Mouse (Mus musculus) liver, embryonic 15.5 days (tissue): ENCODE data around the gene Shc1. TPM values are rescaled to one million over a fixed set of nuclear protein-coding genes. Genes with fewer than 3 reads are reported as not detected.

ENCODE experiments used
- ATAC-seq: fragments of 200-750 bp; cut with Nextera tagmentation; 2 replicates; pipeline ENCODE4 v1.8.0; 2017; ENCODE audit warnings: moderate number of reproducible peaks, mild to moderate bottlenecking, moderate library complexity; ENCODE audit not compliant: insufficient read depth
- H3K27ac ChIP-seq: fragments of 300-500 bp; sonication (generic); replicated peaks from 2 replicates; pipeline ENCODE4 v1.5.1; 2015; ENCODE audit warnings: mild to moderate bottlenecking, inconsistent platforms
- H3K27me3 ChIP-seq: fragments of 300-500 bp; sonication (generic); 2 replicates; pipeline ENCODE4 v1.6.1; 2015; ENCODE audit warnings: mild to moderate bottlenecking, inconsistent platforms
- H3K36me3 ChIP-seq: fragments of 300-500 bp; sonication (generic); replicated peaks from 2 replicates; pipeline ENCODE4 v1.6.1; 2015; ENCODE audit warnings: moderate library complexity, mild to moderate bottlenecking, inconsistent platforms
- H3K4me1 ChIP-seq: fragments of 300-500 bp; sonication (generic); replicated peaks from 2 replicates; pipeline ENCODE4 v1.6.1; 2015; ENCODE audit warnings: inconsistent platforms
- H3K4me2 ChIP-seq: fragments of 300-500 bp; sonication (generic); 2 replicates; pipeline ENCODE4 v1.6.1; 2015; ENCODE audit warnings: moderate library complexity, mild to moderate bottlenecking, inconsistent platforms
- H3K4me3 ChIP-seq: fragments of 300-500 bp; sonication (generic); replicated peaks from 2 replicates; pipeline ENCODE4 v1.5.1; 2015; ENCODE audit warnings: mild to moderate bottlenecking, inconsistent platforms
- H3K9ac ChIP-seq: fragments of 300-500 bp; sonication (generic); 2 replicates; pipeline ENCODE4 v1.6.1; 2015; ENCODE audit warnings: moderate library complexity, mild to moderate bottlenecking, inconsistent platforms
- H3K9me3 ChIP-seq: fragments of 300-500 bp; sonication (generic); replicated peaks from 2 replicates; pipeline ENCODE4 v1.6.1; 2016; ENCODE audit warnings: inconsistent platforms
- WGBS: fragments of 180-500 bp; shearing (Covaris S2); methylation state at CpG from one replicate; pipeline ENCODE4 v1.1.7; 2015; ENCODE audit warnings: mixed read lengths; ENCODE audit not compliant: insufficient replicate concordance; 5-methylcytosine and 5-hydroxymethylcytosine counted together
- polyA plus RNA-seq: library from polyadenylated mRNA; unstranded; fragments of >200 nt; fragmentation: Nextera tagmentation; extraction: Ambion mirVana; gene quantifications from 2 replicates; pipeline ENCODE4 v1.2.1, GENCODE M21; 2015

The Shc1 gene
- polyA plus RNA-seq, 1 experiment from 2014 or later: 44.8 TPM

DNA sequence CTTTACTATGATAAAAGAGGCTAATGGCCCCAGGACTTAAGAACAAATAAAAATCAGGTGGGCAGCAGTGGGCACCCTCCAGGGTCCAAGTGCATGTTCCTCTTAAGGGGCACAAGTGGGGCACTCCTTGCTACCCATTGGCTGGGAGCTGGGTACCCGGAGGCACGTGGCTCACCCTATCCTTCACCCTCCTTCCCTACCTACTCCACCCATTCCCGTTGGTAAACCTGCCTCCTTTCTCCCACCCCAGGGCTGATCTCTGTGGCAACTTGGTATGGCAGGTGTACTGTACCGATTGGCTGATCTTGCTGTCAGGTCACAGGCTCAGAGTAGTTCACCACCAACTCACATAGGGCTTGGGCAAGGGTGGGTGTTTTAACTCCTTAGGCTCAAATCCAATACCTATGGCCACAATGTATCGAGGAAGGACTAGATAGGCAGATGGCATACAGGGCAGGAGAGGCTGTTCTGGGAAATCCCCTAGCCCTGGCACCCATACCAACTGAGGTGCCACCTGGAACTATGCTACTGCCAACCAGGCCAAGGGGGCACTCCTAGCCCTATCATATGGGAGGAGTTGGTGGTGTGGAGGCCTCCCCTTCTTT, 34.5 kb upstream of the Shc1 start:
- Histone ChIP-seq H3K36me3 (peaks cover 17% of the 10 kb centered on the region), H3K4me3 (no peak overlapping the region), H3K27me3 (no peaks in the 10 kb centered on the region), H3K27ac (no peak overlapping the region), H3K4me1 (peaks cover 31% of the 10 kb centered on the region), H3K4me2 (no peak overlapping the region), H3K9me3 (no peaks in the 10 kb centered on the region), H3K9ac (no peak overlapping the region)
- 58% methylated on average over 5 of the region's 5 CpGs for WGBS
- ATAC-seq: no peak

DNA sequence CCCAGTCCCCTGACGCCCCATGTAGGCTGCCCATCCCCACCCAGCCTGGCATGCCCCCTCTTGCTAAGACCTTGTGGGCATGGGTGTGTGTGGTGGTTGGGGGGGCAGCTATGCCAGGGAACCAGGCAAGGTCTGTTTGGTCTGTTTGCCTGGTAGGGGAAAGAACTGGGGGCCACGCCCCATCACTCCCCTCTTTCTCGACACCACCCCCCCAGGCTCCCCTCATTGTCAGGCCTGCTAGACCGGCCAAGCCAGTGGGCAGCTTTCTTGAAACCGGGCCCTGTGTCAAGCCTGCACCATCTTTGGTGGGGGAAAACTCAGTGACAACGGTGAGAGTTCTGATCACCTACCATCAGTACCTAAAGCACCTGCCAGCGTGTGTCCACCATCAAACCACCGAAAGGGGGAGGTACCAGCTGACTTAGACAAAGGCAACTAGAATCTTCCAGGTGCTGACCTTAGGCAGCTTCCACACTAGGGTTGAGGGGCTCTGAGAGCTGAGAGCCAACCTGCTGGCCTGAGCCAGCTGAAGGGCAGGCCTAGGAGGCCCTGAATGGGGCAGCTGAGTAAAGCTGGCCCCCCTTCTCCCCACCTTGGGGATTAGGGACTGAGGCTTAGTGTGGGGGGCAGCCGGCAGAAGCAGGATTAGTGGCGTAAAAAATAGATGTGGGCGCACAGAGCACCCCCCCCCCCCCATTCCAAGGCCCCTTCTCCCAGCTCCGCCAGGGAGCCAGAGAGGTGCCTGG, 33.7 kb upstream of the Shc1 start:
- Histone ChIP-seq H3K36me3 (peaks cover 15% of the 10 kb centered on the region), H3K4me1 (peaks cover 36% of the 10 kb centered on the region), H3K27me3 (no peaks in the 10 kb centered on the region), H3K27ac (no peak overlapping the region), H3K9ac (no peak overlapping the region), H3K9me3 (no peaks in the 10 kb centered on the region), H3K4me3 (0 out of 2 replicates have a peak overlapping the region, but pooled peaks have one; percentile 37), H3K4me2 (peak overlapping the region; percentile 35)
- 63% methylated on average over 12 of the region's 12 CpGs for WGBS
- ATAC-seq: no peak

- peaks cover 44% of the 10 kb centered on the region for H3K4me1 ChIP-seq
- H3K27ac ChIP-seq: 0 out of 2 replicates have a peak overlapping the region, but pooled peaks have one; percentile 19
- H3K4me3 ChIP-seq: peak overlapping the region; percentile 37
- H3K36me3 ChIP-seq: peaks cover 6% of the 10 kb centered on the region; the same call in 1 of the 2 replicates
- no peaks in the 10 kb centered on the region for H3K9me3 ChIP-seq
- ATAC-seq: no peak
- H3K9ac ChIP-seq: no peak overlapping the region
- H3K4me2 ChIP-seq: peak overlapping the region; percentile 35
- H3K27me3 ChIP-seq: peaks cover under 1% of the 10 kb centered on the region; the same call in 1 of the 2 replicates
- WGBS: 14% methylated on average over 11 of the region's 11 CpGs
Measured at GRCm38 (mm10) chr3:89385451-89385850, 32.8 kb upstream of the Shc1 start.

DNA sequence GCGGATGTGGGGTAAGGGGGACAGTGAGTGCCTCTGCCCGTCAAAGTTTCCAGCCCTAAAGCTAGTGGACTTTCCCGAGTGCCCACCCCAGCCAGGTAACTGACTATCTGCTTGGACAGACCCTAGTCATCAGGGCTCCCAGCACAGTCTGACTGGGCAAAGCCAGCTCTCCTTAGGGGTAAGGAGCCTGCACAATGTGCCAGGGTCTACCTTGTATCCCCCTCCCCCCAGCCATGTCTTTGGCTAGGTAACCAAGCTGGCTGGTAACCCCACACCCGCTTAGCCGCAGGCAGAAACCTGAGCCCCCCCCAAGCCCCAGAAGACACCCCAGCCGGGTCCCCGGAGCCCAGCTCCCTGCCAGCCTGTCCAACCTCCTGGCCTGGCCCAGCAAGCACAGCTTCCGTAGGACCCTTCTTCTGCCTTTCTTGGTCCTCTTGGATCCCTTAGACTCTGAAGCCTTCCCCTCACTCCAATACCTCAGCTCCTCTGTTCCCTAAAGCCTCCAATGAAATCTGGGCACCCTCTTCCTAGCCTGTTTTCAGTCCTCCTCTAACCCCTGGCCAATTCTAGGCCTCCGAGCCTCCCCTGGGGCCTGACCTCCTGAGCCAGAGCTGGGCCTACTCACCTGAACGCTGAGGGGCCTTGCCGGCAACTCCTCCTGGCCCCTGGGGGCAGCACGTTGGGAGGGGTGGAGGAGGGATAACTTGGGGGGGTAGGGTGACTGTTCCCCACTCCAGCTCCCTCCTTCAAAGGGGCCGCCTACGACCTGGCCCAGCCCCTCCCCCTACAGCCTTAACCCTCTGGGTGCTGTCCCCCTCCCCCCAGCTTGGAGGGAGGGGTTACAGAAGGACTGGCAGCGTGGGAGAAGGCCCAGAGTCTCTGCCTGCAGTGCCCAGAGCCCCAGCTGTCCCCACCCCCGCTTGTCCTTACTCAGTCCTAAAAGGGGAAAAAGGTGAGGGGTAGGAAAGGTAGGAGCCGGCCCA, 31.5 kb upstream of the Shc1 start:
- peaks cover 13% of the 10 kb centered on the region for H3K27me3 ChIP-seq
- no peaks in the 10 kb centered on the region for H3K9me3 ChIP-seq
- no peak for ATAC-seq
- H3K4me1 ChIP-seq: peaks cover 57% of the 10 kb centered on the region
- peak overlapping the region; percentile 68 for H3K27ac ChIP-seq
- H3K4me2 ChIP-seq: peak overlapping the region; percentile 35; the same call in 1 of the 2 replicates
- H3K4me3 ChIP-seq: peak overlapping the region; percentile 37
- H3K36me3 ChIP-seq: no peaks in the 10 kb centered on the region
- 0 out of 2 replicates have a peak overlapping the region, but pooled peaks have one; percentile 1 for H3K9ac ChIP-seq
- 59% methylated on average over 17 of the region's 17 CpGs for WGBS

DNA sequence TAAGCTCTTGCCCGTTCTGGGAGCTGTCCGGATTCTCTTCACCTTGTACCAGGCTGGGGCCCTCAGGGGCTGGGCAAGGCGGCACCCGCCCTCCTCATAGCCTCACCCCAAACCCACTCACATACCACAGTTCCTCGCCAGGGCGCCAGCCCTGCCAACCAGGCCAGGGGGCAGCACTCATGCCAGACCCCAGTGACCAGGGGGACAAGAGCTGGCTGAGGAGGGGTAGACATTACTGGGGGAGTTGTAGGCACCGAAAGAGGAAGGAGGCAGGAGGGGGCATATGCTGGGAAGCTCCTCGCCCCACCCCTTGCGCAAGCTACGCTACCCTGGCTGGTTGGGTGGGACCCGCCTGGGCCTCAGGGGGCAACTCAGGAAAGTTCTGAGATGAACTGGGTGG, 30.6 kb upstream of the Shc1 start:
- H3K27me3 ChIP-seq: peaks cover 22% of the 10 kb centered on the region
- peaks cover 66% of the 10 kb centered on the region for H3K4me1 ChIP-seq
- peak overlapping the region; percentile 41 for H3K4me2 ChIP-seq
- no peak for ATAC-seq
- peak overlapping the region; percentile 37 for H3K4me3 ChIP-seq
- WGBS: 61% methylated on average over 11 of the region's 11 CpGs
- H3K36me3 ChIP-seq: no peaks in the 10 kb centered on the region
- H3K9ac ChIP-seq: no peak overlapping the region
- peak overlapping the region; percentile 68 for H3K27ac ChIP-seq
- H3K9me3 ChIP-seq: no peaks in the 10 kb centered on the region

DNA sequence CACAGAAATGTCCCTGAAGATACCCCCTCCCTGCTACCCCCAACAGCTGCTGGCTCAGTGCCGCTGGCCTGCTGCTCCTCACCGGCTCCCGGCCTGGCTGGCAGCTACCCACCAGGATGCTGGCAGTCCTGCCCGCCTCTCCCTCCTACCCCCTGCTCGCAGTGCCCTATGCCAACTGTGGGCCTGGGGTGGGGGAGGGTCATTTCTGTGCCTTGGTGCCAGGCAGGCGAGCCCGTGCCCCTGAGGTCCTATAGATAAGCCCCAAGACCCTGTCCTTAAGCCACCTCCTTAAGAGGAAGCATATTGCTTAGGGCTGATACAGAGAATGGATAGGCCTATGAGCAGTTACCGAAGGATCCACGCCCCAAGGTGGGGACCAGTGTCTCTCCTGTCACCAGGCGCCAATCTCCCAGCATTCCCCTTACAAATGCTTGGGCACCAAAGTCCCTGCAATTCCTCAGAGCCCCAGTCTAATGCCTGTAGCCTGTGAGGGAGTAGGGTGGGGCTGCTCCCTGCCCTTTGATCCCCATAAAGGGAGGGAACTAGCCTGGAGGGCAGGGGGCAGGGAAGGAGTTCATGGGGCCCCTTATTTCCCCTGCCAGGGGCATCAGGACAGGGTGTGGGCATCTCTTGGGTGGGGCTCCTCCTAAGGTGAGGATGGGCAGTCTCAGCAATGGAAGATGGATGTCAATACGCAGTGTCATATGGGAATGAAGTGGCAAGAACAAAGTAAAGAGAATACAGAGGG, 29.9 kb upstream of the Shc1 start:
- Histone ChIP-seq H3K36me3 (no peaks in the 10 kb centered on the region), H3K9me3 (no peaks in the 10 kb centered on the region), H3K27me3 (peaks cover 29% of the 10 kb centered on the region), H3K4me1 (peaks cover 72% of the 10 kb centered on the region), H3K27ac (peak overlapping the region; percentile 68), H3K4me3 (peak overlapping the region; percentile 14; the same call in 1 of the 2 replicates), H3K9ac (no peak overlapping the region), H3K4me2 (peak overlapping the region; percentile 41)
- 40% methylated on average over 10 of the region's 11 CpGs for WGBS
- ATAC-seq: no peak

GRCm38 (mm10) chr3:89388901-89389740, 29.1 kb upstream of the Shc1 start:
- no peak for ATAC-seq
- Histone ChIP-seq H3K27me3 (peaks cover 30% of the 10 kb centered on the region), H3K9me3 (no peaks in the 10 kb centered on the region), H3K4me2 (peak overlapping the region; percentile 97), H3K4me3 (no peak overlapping the region), H3K9ac (no peak overlapping the region), H3K4me1 (peaks cover 79% of the 10 kb centered on the region), H3K36me3 (no peaks in the 10 kb centered on the region), H3K27ac (peak overlapping the region; percentile 68)
- 24% methylated on average over 5 of the region's 6 CpGs for WGBS

- H3K9ac ChIP-seq: no peak overlapping the region
- 41% methylated on average over 5 of the region's 5 CpGs for WGBS
- peaks cover 83% of the 10 kb centered on the region for H3K4me1 ChIP-seq
- peak overlapping the region; percentile 97 for H3K4me2 ChIP-seq
- peak overlapping the region; percentile 48 for H3K27ac ChIP-seq
- no peak for ATAC-seq
- peaks cover 37% of the 10 kb centered on the region for H3K27me3 ChIP-seq
- peak overlapping the region; percentile 66; the same call in 1 of the 2 replicates for H3K4me3 ChIP-seq
- no peaks in the 10 kb centered on the region for H3K36me3 ChIP-seq
- no peaks in the 10 kb centered on the region for H3K9me3 ChIP-seq
Measured at GRCm38 (mm10) chr3:89390111-89390515, 28.1 kb upstream of the Shc1 start.

DNA sequence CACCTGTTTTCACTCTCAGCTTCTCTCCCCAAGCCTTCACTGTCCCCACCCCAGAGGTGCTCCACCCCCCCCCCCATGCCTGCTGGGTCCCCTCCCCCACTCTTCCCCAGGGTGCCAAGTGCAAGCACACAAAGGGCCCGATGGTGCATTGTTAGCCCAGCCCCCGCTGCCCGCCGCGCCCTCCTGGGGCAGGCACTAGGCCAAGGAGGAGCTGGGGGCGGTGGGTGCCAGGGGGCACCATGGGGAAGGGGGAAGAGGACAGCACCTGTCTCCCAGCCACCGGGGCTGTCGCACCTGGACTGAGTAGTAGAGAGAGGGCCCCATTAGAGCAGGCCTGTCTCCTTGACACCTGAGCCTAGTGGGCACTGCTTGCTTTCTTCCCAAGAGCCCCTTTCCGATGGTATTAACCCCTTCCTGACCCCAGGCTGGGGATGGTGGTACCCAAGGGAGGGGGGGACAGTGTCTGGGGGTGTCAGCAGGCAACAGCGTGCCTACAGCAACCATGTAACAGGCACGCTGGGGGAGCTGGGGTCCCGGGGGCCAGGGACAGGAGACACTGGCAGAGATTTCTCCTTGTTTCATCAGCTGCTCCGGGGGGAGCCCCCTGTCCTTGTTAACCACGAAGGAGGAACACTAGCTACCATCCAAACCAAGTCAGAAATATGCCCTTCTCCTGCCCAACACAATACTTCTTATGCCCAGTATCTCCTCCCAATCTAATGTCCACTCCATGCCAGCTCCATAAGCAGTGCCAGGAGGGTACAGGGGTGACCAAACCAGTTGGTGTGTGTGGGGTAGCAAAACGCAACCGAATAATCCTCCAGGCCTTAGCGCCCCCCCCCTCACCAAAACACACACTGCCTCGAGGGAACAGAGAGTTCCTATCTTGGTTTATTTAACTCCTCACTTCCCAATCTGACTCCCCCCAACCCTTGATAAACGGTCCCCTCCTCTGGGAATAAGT, 27.3 kb upstream of the Shc1 start:
- H3K9ac ChIP-seq: no peak overlapping the region; the same call in 1 of the 2 replicates
- ATAC-seq: no peak
- H3K27me3 ChIP-seq: peaks cover 45% of the 10 kb centered on the region
- peak overlapping the region; percentile 71 for H3K27ac ChIP-seq
- H3K36me3 ChIP-seq: no peaks in the 10 kb centered on the region
- H3K9me3 ChIP-seq: no peaks in the 10 kb centered on the region
- peak overlapping the region; percentile 66 for H3K4me3 ChIP-seq
- H3K4me2 ChIP-seq: peak overlapping the region; percentile 97
- WGBS: 23% methylated on average over 19 of the region's 19 CpGs
- H3K4me1 ChIP-seq: peaks cover 92% of the 10 kb centered on the region
